Mouse (Mus musculus) lung, postnatal 0 days (tissue): ENCODE measurements around the gene Nrd1.

Source experiments
- CTCF ChIP-seq: IDR thresholded peaks from 2 replicates; pipeline ENCODE4 v1.5.1; 2016; ENCODE audit warnings: antibody characterized with exemption, mild to moderate bottlenecking
- EP300 ChIP-seq: IDR thresholded peaks from 2 replicates; pipeline ENCODE4 v1.6.1; 2016; ENCODE audit warnings: antibody characterized with exemption, mild to moderate bottlenecking, control low read depth

DNA sequence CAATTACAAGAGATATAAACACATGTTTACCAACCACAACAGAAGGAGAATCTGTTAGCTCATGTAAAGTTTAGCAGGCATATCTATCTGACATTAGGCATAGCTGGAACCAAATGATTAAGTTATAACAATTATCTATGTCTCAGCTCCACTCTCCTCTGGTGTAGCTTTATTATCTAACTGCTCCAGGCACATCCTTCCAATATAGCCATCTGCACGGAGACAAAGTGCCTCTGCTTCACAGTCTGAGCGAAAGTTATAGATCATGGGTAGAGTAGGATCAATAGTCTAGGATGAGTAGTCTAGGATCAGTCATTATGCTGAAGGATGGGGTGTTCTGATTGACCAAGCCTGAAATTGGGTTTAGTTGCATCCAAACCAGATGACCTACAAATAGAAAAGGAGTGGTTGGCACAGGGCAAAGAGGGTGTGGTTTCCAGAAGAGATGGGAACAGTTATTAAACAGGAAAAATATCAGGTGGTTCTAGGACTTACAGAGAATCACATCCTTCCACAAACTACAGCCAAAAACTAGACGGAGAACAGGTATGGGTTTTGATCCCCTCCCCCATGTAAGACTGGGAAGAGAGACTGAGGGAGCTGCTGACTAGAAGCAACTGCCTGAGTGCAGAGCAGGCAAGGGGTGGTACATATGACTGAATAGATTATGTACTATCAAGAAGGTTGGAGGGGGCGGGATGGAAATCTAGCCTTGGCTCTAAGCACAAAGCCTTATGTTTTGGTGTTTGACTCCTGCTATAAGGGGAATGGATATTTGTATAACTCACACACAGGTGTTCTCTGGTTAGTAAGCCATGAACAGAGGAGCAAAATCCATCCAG is 39.6 kb upstream of the Nrd1 start:
- TF ChIP-seq CTCF (no peak), EP300 (no peak)
